Mouse (Mus musculus): ENCODE measurements around the gene Ak5. TPM values are rescaled to one million over a fixed set of nuclear protein-coding genes. Genes with fewer than 3 reads are reported as not detected.

Gene Ak5
- polyA plus RNA-seq, 1 experiment: 1.4 TPM

DNA sequence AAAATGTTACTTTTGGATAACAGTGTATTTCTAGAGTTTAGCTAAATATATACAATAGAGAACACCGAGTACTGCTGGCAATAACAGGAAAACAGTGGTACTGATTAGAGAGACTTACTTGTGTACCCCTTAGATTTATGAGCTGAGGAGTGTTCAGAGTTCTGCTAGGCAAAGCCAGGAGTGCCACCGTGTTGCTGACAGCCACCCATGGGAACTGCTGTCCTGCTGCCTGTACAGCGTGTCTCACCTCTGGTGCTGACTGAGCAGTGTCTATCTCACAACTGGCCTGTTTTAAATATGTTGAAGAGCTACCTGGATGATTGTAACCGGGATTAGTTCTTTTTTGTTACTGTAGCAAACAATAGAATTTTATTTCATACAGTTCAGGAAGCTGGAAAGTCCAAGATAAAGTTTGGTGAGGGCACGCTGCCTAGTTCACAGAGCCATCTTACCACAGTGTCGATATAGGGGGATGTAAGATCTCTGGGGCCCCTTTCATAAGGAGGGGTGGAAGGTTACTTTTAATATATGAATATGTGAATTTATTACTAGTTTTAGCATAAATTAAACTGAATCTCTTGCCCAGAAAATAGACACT, 103.5 kb downstream of the Ak5 start:
- Histone ChIP-seq H3K27ac (ENCODE audit: control insufficient read depth, insufficient read depth, low read depth, low read length) (no peak overlapping the region), H3K36me3 (ENCODE audit: control insufficient read depth, insufficient read depth, low read length) (no peaks in the 10 kb centered on the region), H3K27me3 (ENCODE audit: control insufficient read depth, insufficient read depth, low read length) (no peaks in the 10 kb centered on the region), H3K4me1 (ENCODE audit: control insufficient read depth, insufficient read depth, low read length) (no peaks in the 10 kb centered on the region), H3K4me3 (ENCODE audit: control insufficient read depth, low read depth, low read length) (no peak overlapping the region)
- TF ChIP-seq CTCF (IDR thresholded peaks at IDR 0.05; ENCODE audit: control insufficient read depth, insufficient read depth, insufficient replicate concordance, low read depth, low read length) (no peak), POLR2A (IDR thresholded peaks at IDR 0.05; ENCODE audit: control insufficient read depth, low read depth, low read length) (no peak)

DNA sequence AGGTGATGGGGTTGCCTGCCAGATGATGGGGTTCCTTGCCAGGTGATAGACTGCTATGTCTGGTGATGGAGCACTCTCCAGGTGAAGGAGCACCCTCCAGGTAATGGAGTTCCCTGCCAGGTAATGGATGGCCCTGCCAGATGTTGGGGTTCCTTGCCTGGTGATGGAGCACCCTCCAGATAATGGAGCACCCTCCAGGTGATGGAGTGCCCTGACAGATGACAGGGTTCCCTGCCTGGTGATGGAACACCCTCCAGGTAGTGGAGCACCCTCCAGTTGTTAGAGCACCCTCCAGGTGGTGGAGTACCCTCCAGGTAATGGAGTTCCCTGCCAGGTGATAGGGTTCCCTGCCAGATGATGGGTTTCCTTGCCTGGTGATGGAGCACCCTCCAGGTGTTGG, 104.3 kb downstream of the Ak5 start:
- Histone ChIP-seq H3K27me3 (ENCODE audit: control insufficient read depth, insufficient read depth, low read length) (no peaks in the 10 kb centered on the region), H3K4me3 (ENCODE audit: control insufficient read depth, low read depth, low read length) (no peak overlapping the region), H3K27ac (ENCODE audit: control insufficient read depth, insufficient read depth, low read depth, low read length) (no peak overlapping the region), H3K4me1 (ENCODE audit: control insufficient read depth, insufficient read depth, low read length) (no peaks in the 10 kb centered on the region), H3K36me3 (ENCODE audit: control insufficient read depth, insufficient read depth, low read length) (no peaks in the 10 kb centered on the region)
- TF ChIP-seq POLR2A (IDR thresholded peaks at IDR 0.05; ENCODE audit: control insufficient read depth, low read depth, low read length) (no peak), CTCF (IDR thresholded peaks at IDR 0.05; ENCODE audit: control insufficient read depth, insufficient read depth, insufficient replicate concordance, low read depth, low read length) (no peak)

DNA sequence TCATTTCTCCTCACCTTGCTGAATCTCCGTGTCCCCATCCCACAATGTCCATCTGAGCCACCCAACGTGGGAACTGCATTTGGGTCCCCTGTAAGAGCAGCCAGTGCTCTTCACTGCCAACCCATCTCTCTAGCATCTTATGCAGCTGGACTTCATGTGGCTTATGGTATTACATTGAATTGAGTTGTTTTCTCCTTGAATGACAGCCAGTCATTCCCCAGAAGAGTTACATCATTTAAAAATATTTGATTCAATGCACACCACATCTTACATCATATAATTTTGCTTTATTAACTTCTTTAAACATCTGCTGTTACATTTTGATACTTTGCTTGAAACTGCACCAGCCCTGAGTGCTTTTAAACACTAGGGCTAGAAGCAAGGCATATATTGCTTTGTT, 106.5 kb downstream of the Ak5 start:
- H3K36me3 ChIP-seq (ENCODE audit: control insufficient read depth, insufficient read depth, low read length): no peaks in the 10 kb centered on the region
- H3K27me3 ChIP-seq (ENCODE audit: control insufficient read depth, insufficient read depth, low read length): no peaks in the 10 kb centered on the region
- H3K27ac ChIP-seq (ENCODE audit: control insufficient read depth, insufficient read depth, low read depth, low read length): no peak overlapping the region
- no peak for TF ChIP-seq CTCF (IDR thresholded peaks at IDR 0.05; ENCODE audit: control insufficient read depth, insufficient read depth, insufficient replicate concordance, low read depth, low read length)
- TF ChIP-seq POLR2A (IDR thresholded peaks at IDR 0.05; ENCODE audit: control insufficient read depth, low read depth, low read length): no peak
- H3K4me3 ChIP-seq (ENCODE audit: control insufficient read depth, low read depth, low read length): no peak overlapping the region
- no peaks in the 10 kb centered on the region for H3K4me1 ChIP-seq (ENCODE audit: control insufficient read depth, insufficient read depth, low read length)

DNA sequence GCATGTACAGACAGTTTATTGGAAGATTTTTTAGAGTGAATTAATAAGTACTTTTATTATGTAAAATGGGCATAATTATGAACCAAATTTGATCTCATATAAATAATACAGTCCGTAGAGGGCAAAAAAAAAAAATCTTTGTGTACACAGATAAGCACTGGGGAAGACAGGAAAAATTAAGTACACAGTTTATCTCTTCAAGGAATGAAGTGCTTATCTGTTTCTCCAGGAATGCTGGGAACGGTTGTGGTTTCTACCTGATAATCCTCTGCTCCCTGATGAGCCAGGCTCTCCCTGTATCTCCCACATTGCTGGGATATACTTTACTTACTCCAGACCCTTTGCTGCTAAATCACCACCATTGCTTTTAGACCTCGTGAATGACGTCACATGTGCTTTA, 108.9 kb downstream of the Ak5 start:
- H3K27ac ChIP-seq (ENCODE audit: control insufficient read depth, insufficient read depth, low read depth, low read length): no peak overlapping the region
- no peak overlapping the region for H3K4me3 ChIP-seq (ENCODE audit: control insufficient read depth, low read depth, low read length)
- H3K27me3 ChIP-seq (ENCODE audit: control insufficient read depth, insufficient read depth, low read length): no peaks in the 10 kb centered on the region
- no peaks in the 10 kb centered on the region for H3K36me3 ChIP-seq (ENCODE audit: control insufficient read depth, insufficient read depth, low read length)
- no peak for TF ChIP-seq POLR2A (IDR thresholded peaks at IDR 0.05; ENCODE audit: control insufficient read depth, low read depth, low read length)
- TF ChIP-seq CTCF (IDR thresholded peaks at IDR 0.05; ENCODE audit: control insufficient read depth, insufficient read depth, insufficient replicate concordance, low read depth, low read length): no peak
- H3K4me1 ChIP-seq (ENCODE audit: control insufficient read depth, insufficient read depth, low read length): no peaks in the 10 kb centered on the region

DNA sequence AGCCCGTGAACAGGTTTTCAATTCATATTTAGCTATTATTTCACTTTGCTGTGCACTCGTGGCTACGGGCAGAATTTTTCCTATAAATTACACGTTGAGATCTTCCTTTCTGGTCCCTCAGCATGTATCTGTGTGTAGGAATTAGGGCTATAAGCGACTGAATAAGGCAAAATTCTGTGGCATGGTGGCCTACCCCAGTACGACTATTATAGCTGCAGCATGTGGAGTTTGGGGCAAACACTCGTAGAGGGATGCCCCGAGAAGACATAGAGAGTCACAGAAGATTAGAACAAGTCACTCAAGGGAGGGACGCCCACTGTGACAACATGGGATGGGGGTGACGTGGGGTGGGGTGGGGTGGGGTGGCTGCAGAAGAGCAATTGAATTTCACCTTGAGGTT, 110.1 kb downstream of the Ak5 start:
- TF ChIP-seq CTCF (IDR thresholded peaks at IDR 0.05; ENCODE audit: control insufficient read depth, insufficient read depth, insufficient replicate concordance, low read depth, low read length) (no peak), POLR2A (IDR thresholded peaks at IDR 0.05; ENCODE audit: control insufficient read depth, low read depth, low read length) (no peak)
- H3K4me3 ChIP-seq (ENCODE audit: control insufficient read depth, low read depth, low read length): no peak overlapping the region
- H3K36me3 ChIP-seq (ENCODE audit: control insufficient read depth, insufficient read depth, low read length): no peaks in the 10 kb centered on the region
- no peaks in the 10 kb centered on the region for H3K27me3 ChIP-seq (ENCODE audit: control insufficient read depth, insufficient read depth, low read length)
- H3K4me1 ChIP-seq (ENCODE audit: control insufficient read depth, insufficient read depth, low read length): no peaks in the 10 kb centered on the region
- no peak overlapping the region for H3K27ac ChIP-seq (ENCODE audit: control insufficient read depth, insufficient read depth, low read depth, low read length)

DNA sequence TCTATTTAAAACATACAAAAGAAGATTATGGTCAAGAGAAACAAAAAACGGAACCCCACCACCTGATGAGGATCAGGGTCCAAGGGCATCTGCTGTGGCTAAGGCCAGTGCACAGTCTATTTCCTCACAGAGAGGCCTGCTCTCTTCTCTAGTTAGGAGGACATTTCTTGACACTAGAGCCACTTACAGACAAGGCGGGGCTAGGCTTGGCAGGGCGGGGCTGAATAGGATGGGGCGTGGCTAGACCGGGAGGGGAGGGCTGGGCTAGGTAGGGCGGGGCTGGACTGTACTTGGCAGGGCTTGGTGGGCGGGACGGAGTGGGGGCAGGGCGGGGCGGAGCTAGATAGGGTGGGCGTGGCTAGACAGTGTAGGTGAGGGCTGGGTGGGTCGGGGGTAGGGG, 110.5 kb downstream of the Ak5 start:
- TF ChIP-seq CTCF (IDR thresholded peaks at IDR 0.05; ENCODE audit: control insufficient read depth, insufficient read depth, insufficient replicate concordance, low read depth, low read length): no peak
- no peak for TF ChIP-seq POLR2A (IDR thresholded peaks at IDR 0.05; ENCODE audit: control insufficient read depth, low read depth, low read length)

DNA sequence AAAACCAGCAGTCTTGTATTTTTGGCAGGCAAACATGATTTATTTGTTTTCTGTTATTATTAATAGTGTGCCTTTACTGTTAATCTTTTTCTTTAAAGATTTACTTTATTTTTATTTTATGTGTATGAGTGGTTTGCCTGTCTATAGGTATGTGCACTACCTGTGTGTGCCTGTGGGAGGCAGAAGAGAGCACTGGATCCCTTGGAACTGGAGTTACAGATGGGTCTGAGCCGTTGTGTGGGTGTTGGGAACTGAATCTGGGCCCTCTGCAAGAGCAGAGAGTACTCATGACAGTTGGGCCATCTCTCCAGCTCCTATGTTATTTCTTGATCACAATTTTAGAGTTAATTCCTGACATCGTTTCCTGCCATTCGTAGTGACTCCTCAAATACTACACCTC, 111.2 kb downstream of the Ak5 start:
- no peak overlapping the region for H3K27ac ChIP-seq (ENCODE audit: control insufficient read depth, insufficient read depth, low read depth, low read length)
- H3K4me3 ChIP-seq (ENCODE audit: control insufficient read depth, low read depth, low read length): no peak overlapping the region
- no peaks in the 10 kb centered on the region for H3K36me3 ChIP-seq (ENCODE audit: control insufficient read depth, insufficient read depth, low read length)
- H3K27me3 ChIP-seq (ENCODE audit: control insufficient read depth, insufficient read depth, low read length): no peaks in the 10 kb centered on the region
- TF ChIP-seq POLR2A (IDR thresholded peaks at IDR 0.05; ENCODE audit: control insufficient read depth, low read depth, low read length) (no peak), CTCF (IDR thresholded peaks at IDR 0.05; ENCODE audit: control insufficient read depth, insufficient read depth, insufficient replicate concordance, low read depth, low read length) (peak; percentile 32; the same call in 1 of the 2 replicates)
- H3K4me1 ChIP-seq (ENCODE audit: control insufficient read depth, insufficient read depth, low read length): no peaks in the 10 kb centered on the region

More for the DNA sequence above, 110.5 kb downstream of the Ak5 start:
- no peak overlapping the region for H3K27ac ChIP-seq (ENCODE audit: control insufficient read depth, insufficient read depth, low read depth, low read length)
- H3K4me3 ChIP-seq (ENCODE audit: control insufficient read depth, low read depth, low read length): no peak overlapping the region
- no peaks in the 10 kb centered on the region for H3K36me3 ChIP-seq (ENCODE audit: control insufficient read depth, insufficient read depth, low read length)
- no peaks in the 10 kb centered on the region for H3K4me1 ChIP-seq (ENCODE audit: control insufficient read depth, insufficient read depth, low read length)
- H3K27me3 ChIP-seq (ENCODE audit: control insufficient read depth, insufficient read depth, low read length): no peaks in the 10 kb centered on the region

DNA sequence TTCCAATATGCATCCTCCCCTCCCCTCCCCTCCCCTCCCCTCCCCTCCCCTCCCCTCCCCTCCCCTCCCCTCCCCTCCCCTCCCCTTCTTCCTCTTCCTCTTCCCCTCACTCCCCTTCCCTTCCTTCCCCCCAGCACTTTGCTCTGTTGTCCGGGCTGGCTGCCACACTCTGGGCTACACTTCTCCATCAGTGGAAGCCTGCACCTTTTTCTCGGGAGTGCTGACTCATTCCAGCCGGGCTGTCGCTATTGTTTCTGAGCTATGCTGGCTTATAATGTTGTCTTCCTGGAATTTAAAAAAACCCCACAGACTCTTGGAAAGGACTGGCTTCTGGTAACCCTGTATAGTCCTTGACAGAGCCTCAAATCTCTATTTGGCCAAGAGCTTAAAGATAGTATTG, 111.7 kb downstream of the Ak5 start:
- H3K36me3 ChIP-seq (ENCODE audit: control insufficient read depth, insufficient read depth, low read length): no peaks in the 10 kb centered on the region
- no peak for TF ChIP-seq POLR2A (IDR thresholded peaks at IDR 0.05; ENCODE audit: control insufficient read depth, low read depth, low read length)
- no peak for TF ChIP-seq CTCF (IDR thresholded peaks at IDR 0.05; ENCODE audit: control insufficient read depth, insufficient read depth, insufficient replicate concordance, low read depth, low read length)
- H3K4me3 ChIP-seq (ENCODE audit: control insufficient read depth, low read depth, low read length): no peak overlapping the region

More for the DNA sequence above, 111.7 kb downstream of the Ak5 start:
- no peak overlapping the region for H3K27ac ChIP-seq (ENCODE audit: control insufficient read depth, insufficient read depth, low read depth, low read length)
- no peaks in the 10 kb centered on the region for H3K4me1 ChIP-seq (ENCODE audit: control insufficient read depth, insufficient read depth, low read length)
- no peaks in the 10 kb centered on the region for H3K27me3 ChIP-seq (ENCODE audit: control insufficient read depth, insufficient read depth, low read length)

All from testis, adult 2 months (tissue).